Mouse (Mus musculus): ENCODE measurements around the gene Pskh1.

GRCm38 (mm10) chr8:105956556-105956955 is 56.3 kb downstream of the Pskh1 start:
- TF ChIP-seq CTCF (conservative IDR thresholded peaks at IDR 0.05; ENCODE audit: low read length) = no peak
- no peak for TF ChIP-seq NANOG (IDR thresholded peaks at IDR 0.05; ENCODE audit: borderline replicate concordance, low read length)
